Mouse (Mus musculus): Measurements from ENCODE around the gene Rftn1. TPM values are rescaled to one million over a fixed set of nuclear protein-coding genes. Genes with fewer than 3 reads are reported as not detected.

The Rftn1 gene
- polyA plus RNA-seq, 1 experiment from 2014 or later: 11.9 TPM

DNA sequence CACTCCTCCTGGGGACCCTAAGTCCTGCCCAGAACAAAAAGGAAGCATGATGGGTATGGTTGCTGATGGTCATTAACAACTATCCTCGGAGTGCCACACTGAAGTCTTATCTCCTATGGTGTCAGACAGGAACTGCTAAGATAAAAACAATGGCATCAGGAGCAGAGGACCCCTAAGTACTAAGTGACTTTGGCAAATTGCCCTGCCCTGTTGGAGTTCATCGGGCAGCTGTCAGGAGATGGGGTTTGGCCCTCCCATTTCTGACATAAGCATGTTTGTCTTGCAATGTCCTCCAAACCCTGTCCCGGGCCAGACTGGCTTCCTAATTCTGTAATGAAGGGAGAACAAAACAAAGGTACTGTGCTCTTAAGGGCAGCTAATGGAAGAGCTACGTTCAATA lies 180.4 kb downstream of the Rftn1 start:
- Histone ChIP-seq H3K36me3 (ENCODE audit: control insufficient read depth, insufficient read depth, low read length) (no peaks in the 10 kb centered on the region), H3K4me2 (replicated peaks; ENCODE audit: low read depth, low read length) (no peak overlapping the region), H3K4me3 (ENCODE audit: low read length) (no peak overlapping the region), H3K9me3 (ENCODE audit: control insufficient read depth, low read length) (no peaks in the 10 kb centered on the region), H3K27me3 (ENCODE audit: control insufficient read depth, insufficient read depth, low read length) (no peaks in the 10 kb centered on the region), H3K9ac (ENCODE audit: low read depth, low read length) (no peak overlapping the region), H3K4me1 (ENCODE audit: control insufficient read depth, insufficient read depth, low read length) (peaks cover 5% of the 10 kb centered on the region; the same call in 1 of the 2 replicates), H3K27ac (ENCODE audit: low read depth, low read length) (no peak overlapping the region)
- WGBS: 14% methylated on average over 4 of the region's 4 CpGs
- no peak for ATAC-seq (ENCODE audit: low FRiP score, low TSS enrichment)

DNA sequence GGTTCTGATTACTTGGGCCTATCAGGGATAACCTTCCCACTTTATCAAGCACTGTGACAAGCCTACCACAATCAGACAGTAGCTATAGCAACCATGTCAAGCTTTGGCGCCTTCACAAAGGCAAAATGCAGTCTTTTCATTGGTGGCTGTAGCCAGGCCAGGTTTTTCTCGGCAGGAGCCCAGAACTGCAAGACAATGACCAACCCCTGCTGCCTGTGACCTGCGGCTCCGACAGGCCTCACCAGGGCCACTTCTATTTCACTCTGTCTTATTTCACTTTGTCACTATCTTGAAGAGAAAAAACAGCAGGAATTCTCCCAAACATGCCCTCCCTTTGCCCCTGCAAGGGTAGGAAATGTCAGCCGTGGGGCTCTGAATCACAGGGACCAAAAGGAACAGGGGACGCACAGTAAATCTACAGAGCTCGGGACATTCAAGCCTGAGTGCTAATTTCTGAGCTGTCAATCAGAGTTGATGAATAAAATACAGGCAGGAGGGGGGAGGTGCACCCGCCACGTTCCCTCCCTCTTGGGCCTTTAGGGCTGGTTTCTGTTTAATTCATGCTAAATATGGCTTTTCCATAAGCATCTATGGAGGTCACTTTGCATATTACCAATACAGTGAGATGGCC lies 183.6 kb downstream of the Rftn1 start:
- Histone ChIP-seq H3K4me1 (ENCODE audit: control insufficient read depth, insufficient read depth, low read length) (peaks cover 5% of the 10 kb centered on the region; the same call in 1 of the 2 replicates), H3K9me3 (ENCODE audit: control insufficient read depth, low read length) (no peaks in the 10 kb centered on the region), H3K9ac (ENCODE audit: low read depth, low read length) (no peak overlapping the region), H3K4me3 (ENCODE audit: low read length) (no peak overlapping the region), H3K27ac (ENCODE audit: low read depth, low read length) (no peak overlapping the region), H3K27me3 (ENCODE audit: control insufficient read depth, insufficient read depth, low read length) (no peaks in the 10 kb centered on the region), H3K4me2 (replicated peaks; ENCODE audit: low read depth, low read length) (no peak overlapping the region), H3K36me3 (ENCODE audit: control insufficient read depth, insufficient read depth, low read length) (no peaks in the 10 kb centered on the region)
- 9% methylated on average over 9 of the region's 9 CpGs for WGBS
- ATAC-seq (ENCODE audit: low FRiP score, low TSS enrichment): peak; percentile 60; the same call in 1 of the 2 replicates

DNA sequence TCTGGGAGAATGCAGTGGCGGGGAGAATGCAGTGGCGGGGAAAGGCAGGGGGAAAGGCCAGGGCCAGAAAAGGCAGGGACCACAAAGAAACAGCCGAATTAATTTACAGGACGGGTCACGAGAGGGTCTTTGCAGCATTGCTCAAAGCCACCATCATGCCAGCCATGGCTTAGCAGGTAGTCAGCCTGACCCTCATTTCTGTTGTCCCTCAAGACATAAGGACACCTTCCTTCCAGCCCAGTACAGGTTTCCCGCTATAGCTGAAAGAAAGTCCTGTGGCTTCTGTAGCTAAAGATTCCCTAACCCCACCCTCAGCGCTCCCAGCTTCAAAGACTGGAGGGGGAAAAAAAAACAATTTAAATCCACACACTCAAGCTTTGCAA lies 184.1 kb downstream of the Rftn1 start:
- no peak overlapping the region for H3K9ac ChIP-seq (ENCODE audit: low read depth, low read length)
- H3K36me3 ChIP-seq (ENCODE audit: control insufficient read depth, insufficient read depth, low read length): no peaks in the 10 kb centered on the region
- H3K27ac ChIP-seq (ENCODE audit: low read depth, low read length): no peak overlapping the region
- peaks cover 5% of the 10 kb centered on the region; the same call in 1 of the 2 replicates for H3K4me1 ChIP-seq (ENCODE audit: control insufficient read depth, insufficient read depth, low read length)
- WGBS: 39% methylated on average over 7 of the region's 7 CpGs
- no peak overlapping the region for H3K4me3 ChIP-seq (ENCODE audit: low read length)
- H3K4me2 ChIP-seq (replicated peaks; ENCODE audit: low read depth, low read length): no peak overlapping the region
- no peaks in the 10 kb centered on the region for H3K9me3 ChIP-seq (ENCODE audit: control insufficient read depth, low read length)
- ATAC-seq (ENCODE audit: low FRiP score, low TSS enrichment): no peak
- no peaks in the 10 kb centered on the region for H3K27me3 ChIP-seq (ENCODE audit: control insufficient read depth, insufficient read depth, low read length)

DNA sequence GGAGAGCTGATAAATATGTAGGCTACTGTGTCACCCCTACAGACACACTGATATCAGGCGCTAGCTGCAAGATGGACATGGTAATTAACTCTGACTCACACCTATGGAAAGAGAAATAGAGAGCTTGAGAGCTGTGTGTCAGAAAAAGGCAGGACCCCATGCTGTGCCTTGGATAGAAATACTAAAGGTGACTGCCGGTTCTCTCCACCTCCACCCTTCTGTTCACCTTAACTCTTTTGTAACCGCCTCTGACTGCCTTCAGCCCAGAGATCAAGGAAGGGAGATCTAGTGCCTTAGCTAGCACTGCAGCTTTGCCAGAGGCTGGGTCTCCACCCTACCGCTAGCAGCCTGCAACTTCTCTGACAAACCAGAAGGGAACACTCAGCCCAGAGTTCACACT lies 187.3 kb downstream of the Rftn1 start:
- no peaks in the 10 kb centered on the region for H3K36me3 ChIP-seq (ENCODE audit: control insufficient read depth, insufficient read depth, low read length)
- H3K4me1 ChIP-seq (ENCODE audit: control insufficient read depth, insufficient read depth, low read length): peaks cover 5% of the 10 kb centered on the region; the same call in 1 of the 2 replicates
- no peak overlapping the region for H3K9ac ChIP-seq (ENCODE audit: low read depth, low read length)
- no peaks in the 10 kb centered on the region for H3K27me3 ChIP-seq (ENCODE audit: control insufficient read depth, insufficient read depth, low read length)
- WGBS: 79% methylated on average over 4 of the region's 4 CpGs
- H3K27ac ChIP-seq (ENCODE audit: low read depth, low read length): no peak overlapping the region
- ATAC-seq (ENCODE audit: low FRiP score, low TSS enrichment): no peak
- no peaks in the 10 kb centered on the region for H3K9me3 ChIP-seq (ENCODE audit: control insufficient read depth, low read length)
- H3K4me2 ChIP-seq (replicated peaks; ENCODE audit: low read depth, low read length): no peak overlapping the region
- H3K4me3 ChIP-seq (ENCODE audit: low read length): no peak overlapping the region

DNA sequence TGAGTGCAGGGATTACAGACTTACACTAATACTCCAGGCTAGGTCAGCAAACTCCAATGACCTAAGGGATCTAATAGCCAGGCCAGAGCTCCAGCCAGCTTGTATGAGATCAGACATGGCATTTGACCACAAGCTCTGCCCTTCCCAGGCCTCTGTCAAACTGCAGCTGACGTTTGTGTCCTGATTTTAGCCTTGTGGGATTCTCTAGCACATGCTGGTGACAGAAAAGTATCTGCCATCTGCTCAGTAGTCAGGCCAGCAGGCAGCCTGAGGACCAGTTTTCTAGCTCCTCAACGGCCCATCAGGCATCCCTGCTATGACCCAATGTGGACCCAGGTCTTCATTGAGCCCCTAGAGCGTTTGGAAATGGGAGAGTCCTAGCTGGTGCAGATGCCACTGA lies 188.3 kb downstream of the Rftn1 start:
- Histone ChIP-seq H3K4me1 (ENCODE audit: control insufficient read depth, insufficient read depth, low read length) (peaks cover 4% of the 10 kb centered on the region; the same call in 1 of the 2 replicates), H3K4me2 (replicated peaks; ENCODE audit: low read depth, low read length) (no peak overlapping the region), H3K27me3 (ENCODE audit: control insufficient read depth, insufficient read depth, low read length) (no peaks in the 10 kb centered on the region), H3K36me3 (ENCODE audit: control insufficient read depth, insufficient read depth, low read length) (no peaks in the 10 kb centered on the region), H3K27ac (ENCODE audit: low read depth, low read length) (no peak overlapping the region), H3K4me3 (ENCODE audit: low read length) (no peak overlapping the region), H3K9ac (ENCODE audit: low read depth, low read length) (no peak overlapping the region), H3K9me3 (ENCODE audit: control insufficient read depth, low read length) (no peaks in the 10 kb centered on the region)
- WGBS: 80% methylated on average over 3 of the region's 3 CpGs
- ATAC-seq (ENCODE audit: low FRiP score, low TSS enrichment): no peak

DNA sequence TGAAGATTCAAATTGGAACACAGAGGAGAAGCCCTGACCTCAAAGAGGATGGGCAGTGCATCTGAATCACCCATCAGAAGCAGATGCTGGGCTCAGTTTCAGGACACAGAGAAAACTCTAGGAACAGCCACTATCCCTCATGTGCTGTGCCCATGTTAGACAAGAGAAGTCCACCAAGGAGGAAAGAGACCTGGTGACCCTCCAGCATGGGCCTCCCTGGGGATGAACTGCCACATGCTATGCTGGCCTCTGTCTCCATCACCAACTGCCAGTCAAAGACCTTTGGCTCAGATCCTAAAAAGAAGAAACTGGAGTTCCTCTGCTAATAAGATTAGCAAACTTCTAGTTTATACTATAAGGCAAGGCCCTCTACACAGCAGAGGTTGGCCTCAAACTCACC lies 188.7 kb downstream of the Rftn1 start:
- no peak overlapping the region for H3K4me2 ChIP-seq (replicated peaks; ENCODE audit: low read depth, low read length)
- 0 out of 2 replicates have a peak, but pooled peaks cover under 1% of the 10 kb centered on the region for H3K4me1 ChIP-seq (ENCODE audit: control insufficient read depth, insufficient read depth, low read length)
- no peak overlapping the region for H3K9ac ChIP-seq (ENCODE audit: low read depth, low read length)
- no peaks in the 10 kb centered on the region for H3K36me3 ChIP-seq (ENCODE audit: control insufficient read depth, insufficient read depth, low read length)
- H3K27ac ChIP-seq (ENCODE audit: low read depth, low read length): no peak overlapping the region
- no peak for ATAC-seq (ENCODE audit: low FRiP score, low TSS enrichment)
- H3K4me3 ChIP-seq (ENCODE audit: low read length): no peak overlapping the region
- H3K27me3 ChIP-seq (ENCODE audit: control insufficient read depth, insufficient read depth, low read length): no peaks in the 10 kb centered on the region
- no peaks in the 10 kb centered on the region for H3K9me3 ChIP-seq (ENCODE audit: control insufficient read depth, low read length)

DNA sequence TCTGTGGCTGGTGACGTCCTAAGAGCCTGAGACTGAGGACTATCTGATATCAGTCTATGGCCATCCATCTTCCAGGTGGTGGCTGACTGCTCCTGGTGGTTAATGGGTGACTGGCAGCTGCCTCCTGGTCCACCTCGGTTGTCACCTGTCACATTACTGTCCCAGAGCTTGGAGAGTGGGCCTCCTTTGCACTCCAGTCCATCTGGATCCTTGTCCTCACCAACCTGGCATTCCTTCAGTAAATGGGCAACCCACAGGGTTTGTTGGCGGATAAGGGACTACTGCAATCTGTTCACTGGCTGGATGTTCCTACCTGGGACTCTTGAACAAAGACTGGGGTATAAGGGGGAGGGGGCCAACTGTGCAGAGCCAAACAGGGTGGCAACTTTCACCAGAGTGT lies 189.9 kb downstream of the Rftn1 start:
- H3K4me3 ChIP-seq (ENCODE audit: low read length): no peak overlapping the region
- no peaks in the 10 kb centered on the region for H3K27me3 ChIP-seq (ENCODE audit: control insufficient read depth, insufficient read depth, low read length)
- WGBS: 85% methylated on average over 3 of the region's 3 CpGs
- no peak overlapping the region for H3K27ac ChIP-seq (ENCODE audit: low read depth, low read length)
- no peak for ATAC-seq (ENCODE audit: low FRiP score, low TSS enrichment)
- no peak overlapping the region for H3K9ac ChIP-seq (ENCODE audit: low read depth, low read length)
- no peak overlapping the region for H3K4me2 ChIP-seq (replicated peaks; ENCODE audit: low read depth, low read length)
- H3K4me1 ChIP-seq (ENCODE audit: control insufficient read depth, insufficient read depth, low read length): 0 out of 2 replicates have a peak, but pooled peaks cover 6% of the 10 kb centered on the region
- no peaks in the 10 kb centered on the region for H3K9me3 ChIP-seq (ENCODE audit: control insufficient read depth, low read length)
- no peaks in the 10 kb centered on the region for H3K36me3 ChIP-seq (ENCODE audit: control insufficient read depth, insufficient read depth, low read length)

DNA sequence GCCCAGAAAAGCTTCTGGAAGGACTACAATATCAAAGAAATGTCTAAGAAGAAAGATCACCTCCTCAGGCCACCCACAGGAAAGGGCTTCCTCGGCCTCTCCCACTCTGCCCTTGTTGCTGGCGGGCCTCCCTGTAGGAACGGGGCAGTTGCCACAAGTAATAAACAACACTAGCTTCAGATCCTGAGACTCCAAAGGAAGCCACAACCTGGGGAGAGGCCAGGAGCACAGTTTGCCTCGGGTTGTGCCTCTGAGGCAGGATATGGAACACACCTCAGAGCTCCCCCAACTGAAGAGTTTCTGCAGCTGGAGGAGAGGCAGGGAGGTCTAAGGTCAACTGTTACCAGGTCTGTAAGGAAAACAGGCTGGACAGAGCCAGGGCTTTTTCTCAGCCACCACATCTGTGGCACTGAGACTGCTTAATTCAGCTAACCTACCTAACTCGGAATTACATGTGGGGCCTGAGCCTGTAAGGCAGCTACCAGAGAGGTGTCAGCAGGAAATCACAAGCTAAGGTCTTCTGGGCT lies 193.8 kb downstream of the Rftn1 start:
- Histone ChIP-seq H3K27me3 (ENCODE audit: control insufficient read depth, insufficient read depth, low read length) (no peaks in the 10 kb centered on the region), H3K27ac (ENCODE audit: low read depth, low read length) (0 out of 2 replicates have a peak overlapping the region, but pooled peaks have one; percentile 37), H3K4me2 (replicated peaks; ENCODE audit: low read depth, low read length) (no peak overlapping the region), H3K9me3 (ENCODE audit: control insufficient read depth, low read length) (no peaks in the 10 kb centered on the region), H3K4me1 (ENCODE audit: control insufficient read depth, insufficient read depth, low read length) (0 out of 2 replicates have a peak, but pooled peaks cover 8% of the 10 kb centered on the region), H3K4me3 (ENCODE audit: low read length) (no peak overlapping the region), H3K36me3 (ENCODE audit: control insufficient read depth, insufficient read depth, low read length) (no peaks in the 10 kb centered on the region), H3K9ac (ENCODE audit: low read depth, low read length) (no peak overlapping the region)
- ATAC-seq (ENCODE audit: low FRiP score, low TSS enrichment): 0 out of 2 replicates have a peak, but pooled peaks have one; percentile 41
- 30% methylated on average over 5 of the region's 5 CpGs for WGBS

DNA sequence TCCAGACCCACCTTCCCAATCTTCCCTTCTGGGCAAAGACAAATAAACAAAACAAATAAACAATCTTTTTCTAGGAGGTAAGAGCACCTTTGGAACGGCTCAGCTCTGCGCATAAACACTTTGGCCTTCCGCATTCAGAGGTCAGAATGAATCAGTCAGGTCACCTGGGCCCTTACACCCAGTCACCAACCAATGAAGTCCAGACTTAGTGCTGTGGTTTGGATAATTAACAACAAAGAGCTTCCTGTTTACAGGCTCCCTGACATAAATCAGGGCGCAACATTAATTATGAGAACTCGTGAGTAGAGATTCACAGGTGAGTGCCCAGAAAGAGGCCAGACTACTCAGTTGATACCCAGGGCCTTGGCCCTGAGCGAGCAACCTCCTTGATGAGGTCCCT lies 194.4 kb downstream of the Rftn1 start:
- Histone ChIP-seq H3K27me3 (ENCODE audit: control insufficient read depth, insufficient read depth, low read length) (no peaks in the 10 kb centered on the region), H3K9me3 (ENCODE audit: control insufficient read depth, low read length) (no peaks in the 10 kb centered on the region), H3K27ac (ENCODE audit: low read depth, low read length) (no peak overlapping the region), H3K4me2 (replicated peaks; ENCODE audit: low read depth, low read length) (no peak overlapping the region), H3K36me3 (ENCODE audit: control insufficient read depth, insufficient read depth, low read length) (no peaks in the 10 kb centered on the region), H3K9ac (ENCODE audit: low read depth, low read length) (no peak overlapping the region), H3K4me3 (ENCODE audit: low read length) (no peak overlapping the region), H3K4me1 (ENCODE audit: control insufficient read depth, insufficient read depth, low read length) (0 out of 2 replicates have a peak, but pooled peaks cover 8% of the 10 kb centered on the region)
- no peak for ATAC-seq (ENCODE audit: low FRiP score, low TSS enrichment)
- WGBS: 77% methylated on average over 6 of the region's 6 CpGs
